Mouse (Mus musculus) erythroblast, embryonic 14.5 days (primary cell): ENCODE measurements at regions not wholly inside any gene's neighbourhood (a gene's known extent, or its start where the extent isn't known, plus 50 kb on each side); places are given as distances from the start of the nearest gene placed in this dataset.
A peak's percentile ranks its signal among the peaks of the same experiment; 100 is the strongest.
"Not testable (repeated sequence)": the region's sequence is repeated elsewhere in the genome, so short reads cannot be mapped to it uniquely, and the experiment has no call there.

Experiments used
- H3K27me3 ChIP-seq: 2 replicates; pipeline ENCODE4 v1.6.1; 2012; ENCODE audit warnings: inconsistent platforms; ENCODE audit not compliant: control insufficient read depth
- H3K36me3 ChIP-seq: 2 replicates; pipeline ENCODE4 v1.6.1; 2012; ENCODE audit warnings: mild to moderate bottlenecking, inconsistent platforms; ENCODE audit not compliant: control insufficient read depth
- H3K4me1 ChIP-seq: 2 replicates; pipeline ENCODE4 v1.6.1; 2012; ENCODE audit warnings: inconsistent platforms; ENCODE audit not compliant: control insufficient read depth
- H3K4me3 ChIP-seq: replicated peaks from 2 replicates; pipeline ENCODE3; 2012; ENCODE audit warnings: moderate library complexity, mild to moderate bottlenecking, inconsistent platforms
- H3K9me3 ChIP-seq: 2 replicates; pipeline ENCODE4 v1.6.1; 2012; ENCODE audit warnings: low read length, inconsistent platforms, mixed read lengths; ENCODE audit not compliant: control insufficient read depth
- GATA1 ChIP-seq: IDR thresholded peaks from 2 replicates; pipeline ENCODE4 v1.6.1; 2012; ENCODE audit warnings: low read length, inconsistent platforms, mixed read lengths
- TAL1 ChIP-seq: IDR thresholded peaks from 3 replicates; pipeline ENCODE4 v1.6.1; 2012; ENCODE audit warnings: low read length, inconsistent platforms, mixed read lengths

DNA sequence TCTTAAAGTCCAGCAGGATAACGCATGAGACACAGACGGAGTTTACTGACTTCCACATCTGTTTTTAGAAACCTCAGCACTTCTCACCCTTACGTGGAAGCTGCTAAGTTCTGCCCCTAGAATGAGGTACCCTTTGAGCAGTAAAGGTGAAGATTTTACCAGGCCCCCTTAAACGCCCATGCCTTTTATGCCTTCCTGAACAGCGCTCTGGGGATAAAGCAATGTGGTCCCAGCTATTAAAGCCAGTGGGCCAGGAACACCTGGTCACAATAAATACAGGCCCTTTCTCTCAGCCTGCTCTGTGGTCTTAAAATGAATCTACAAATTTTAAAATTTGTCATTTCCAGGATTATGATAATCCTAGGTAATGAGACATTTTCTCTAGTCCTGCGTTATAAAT is 57.9 kb downstream of the Llph start:
- Histone ChIP-seq H3K9me3 (no peaks in the 10 kb centered on the region), H3K36me3 (no peaks in the 10 kb centered on the region), H3K27me3 (no peaks in the 10 kb centered on the region), H3K4me3 (no peak overlapping the region), H3K4me1 (no peaks in the 10 kb centered on the region)
- TF ChIP-seq GATA1 (no peak), TAL1 (no peak)

DNA sequence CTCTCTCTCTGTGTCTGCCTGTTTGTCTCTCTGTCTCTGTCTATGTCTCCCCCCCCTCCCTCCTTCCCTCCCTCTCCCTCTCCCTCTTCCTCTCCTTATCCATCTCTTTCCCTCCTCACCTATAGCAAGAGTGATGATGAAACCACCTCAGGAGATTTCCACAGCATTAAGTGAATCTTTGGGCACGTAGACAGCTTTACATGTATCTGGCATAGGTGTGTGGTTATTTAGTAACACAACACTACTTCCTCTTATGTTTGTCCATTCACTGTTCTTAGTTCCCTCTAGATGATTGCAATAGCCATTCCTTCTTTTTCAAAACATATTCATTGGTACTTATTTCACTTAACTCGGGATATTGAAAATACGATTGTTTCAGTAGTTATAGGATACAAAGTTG is 65.0 kb downstream of the Llph start:
- no peaks in the 10 kb centered on the region for H3K27me3 ChIP-seq
- no peak overlapping the region for H3K4me3 ChIP-seq
- no peaks in the 10 kb centered on the region for H3K9me3 ChIP-seq
- no peaks in the 10 kb centered on the region for H3K36me3 ChIP-seq
- no peak for TF ChIP-seq TAL1
- no peak for TF ChIP-seq GATA1
- no peaks in the 10 kb centered on the region for H3K4me1 ChIP-seq

GRCm38 (mm10) chr10:120293381-120293780 is 66.5 kb downstream of the Llph start:
- H3K9me3 ChIP-seq, H3K4me1 ChIP-seq, H3K36me3 ChIP-seq, H3K27me3 ChIP-seq, H3K4me3 ChIP-seq: not testable (repeated sequence)
- TF ChIP-seq TAL1 = peak; percentile 30; the same call in 1 of the 3 replicates

GRCm38 (mm10) chr10:120294487-120294886 is 67.6 kb downstream of the Llph start:
- TF ChIP-seq TAL1 (no peak), GATA1 (no peak)
- Histone ChIP-seq H3K4me3 (no peak overlapping the region), H3K9me3 (no peaks in the 10 kb centered on the region), H3K36me3 (no peaks in the 10 kb centered on the region), H3K27me3 (no peaks in the 10 kb centered on the region), H3K4me1 (no peaks in the 10 kb centered on the region)

DNA sequence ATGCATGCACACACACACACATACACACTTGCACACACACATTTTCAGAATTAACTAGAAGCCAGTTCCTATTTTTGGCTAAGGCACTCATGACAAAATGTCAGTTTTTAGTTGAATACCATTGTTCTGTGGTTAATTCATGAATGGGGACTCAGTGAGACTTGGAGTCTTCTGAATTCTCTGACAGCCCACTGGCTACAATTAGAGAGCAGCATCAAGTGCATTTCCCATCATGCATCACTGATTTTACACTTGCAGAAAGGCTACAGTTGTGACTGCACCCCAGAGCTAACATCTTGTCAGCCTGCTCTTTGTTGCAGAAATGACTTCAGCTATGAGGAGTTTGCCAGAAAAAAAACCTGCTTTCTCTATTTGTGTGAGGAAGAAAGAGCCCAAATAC is 70.4 kb downstream of the Llph start:
- Histone ChIP-seq H3K27me3 (no peaks in the 10 kb centered on the region), H3K36me3 (no peaks in the 10 kb centered on the region), H3K4me1 (no peaks in the 10 kb centered on the region), H3K9me3 (no peaks in the 10 kb centered on the region), H3K4me3 (no peak overlapping the region)
- TF ChIP-seq GATA1 = no peak

GRCm38 (mm10) chr10:120298293-120298927 is 71.5 kb downstream of the Llph start:
- H3K36me3 ChIP-seq = no peaks in the 10 kb centered on the region
- no peaks in the 10 kb centered on the region for H3K4me1 ChIP-seq
- TF ChIP-seq GATA1 (no peak), TAL1 (no peak)
- no peaks in the 10 kb centered on the region for H3K27me3 ChIP-seq
- H3K9me3 ChIP-seq = no peaks in the 10 kb centered on the region
- H3K4me3 ChIP-seq = no peak overlapping the region

DNA sequence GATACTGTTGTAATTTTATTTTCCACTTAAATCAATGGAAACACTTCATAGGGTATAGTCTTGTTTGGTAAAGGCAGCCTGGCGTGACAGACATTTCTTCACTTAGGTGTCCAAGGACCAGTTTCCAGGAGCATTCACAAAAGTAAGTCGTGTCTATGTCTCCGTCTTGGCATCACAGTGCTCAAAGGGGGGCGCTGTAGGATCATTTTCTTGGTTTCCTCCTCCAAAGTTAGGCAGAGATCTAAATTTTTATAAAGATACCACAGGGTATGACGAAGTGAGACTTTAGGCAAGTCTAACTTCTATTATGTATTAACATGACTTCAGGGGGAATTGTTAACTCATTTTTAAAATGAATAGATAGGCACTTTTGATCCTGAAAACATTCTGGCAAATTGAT is 79.1 kb downstream of the Llph start:
- Histone ChIP-seq H3K4me1 (no peaks in the 10 kb centered on the region), H3K27me3 (no peaks in the 10 kb centered on the region), H3K4me3 (no peak overlapping the region), H3K36me3 (no peaks in the 10 kb centered on the region), H3K9me3 (no peaks in the 10 kb centered on the region)
- no peak for TF ChIP-seq GATA1
- no peak for TF ChIP-seq TAL1

DNA sequence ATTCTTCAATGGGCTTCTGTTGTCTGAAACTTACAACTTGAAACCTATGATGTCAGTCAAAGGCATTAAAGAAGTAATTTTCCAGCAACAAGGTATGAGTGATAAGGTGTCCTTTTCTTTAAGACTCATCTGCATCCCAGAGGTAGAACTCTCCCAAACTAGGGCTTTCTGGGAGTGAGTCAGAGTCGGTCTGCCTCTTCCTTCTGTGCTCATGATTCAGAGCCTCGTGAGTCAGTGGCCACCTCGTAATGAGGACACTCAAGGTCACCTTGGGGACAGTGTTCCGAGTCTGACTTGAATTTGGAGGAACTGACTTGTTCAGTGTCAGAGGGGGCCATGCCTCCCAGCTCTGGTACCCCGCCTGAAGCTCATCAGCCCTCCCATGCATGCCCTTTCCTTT is 81.8 kb downstream of the Llph start:
- no peak overlapping the region for H3K4me3 ChIP-seq

More for the DNA sequence above, 81.8 kb downstream of the Llph start:
- no peaks in the 10 kb centered on the region for H3K4me1 ChIP-seq
- H3K27me3 ChIP-seq = no peaks in the 10 kb centered on the region
- TF ChIP-seq TAL1 = no peak
- H3K36me3 ChIP-seq = no peaks in the 10 kb centered on the region
- H3K9me3 ChIP-seq = no peaks in the 10 kb centered on the region
